Mouse (Mus musculus) large intestine, adult 2 months (tissue): ENCODE measurements at regions not wholly inside any gene's neighbourhood (a gene's known extent, or its start where the extent isn't known, plus 50 kb on each side); places are given as distances from the start of the nearest gene placed in this dataset.

Experiments used
- DNase-seq: peaks from one replicate; pipeline ENCODE4 v3.0.0-alpha.2; 2012; ENCODE audit warnings: low read depth, low spot score
- WGBS: fragments of 180-500 bp; shearing (Covaris S2); methylation state at CpG from one replicate; pipeline ENCODE4 v1.1.7; 2018; 5-methylcytosine and 5-hydroxymethylcytosine counted together

DNA sequence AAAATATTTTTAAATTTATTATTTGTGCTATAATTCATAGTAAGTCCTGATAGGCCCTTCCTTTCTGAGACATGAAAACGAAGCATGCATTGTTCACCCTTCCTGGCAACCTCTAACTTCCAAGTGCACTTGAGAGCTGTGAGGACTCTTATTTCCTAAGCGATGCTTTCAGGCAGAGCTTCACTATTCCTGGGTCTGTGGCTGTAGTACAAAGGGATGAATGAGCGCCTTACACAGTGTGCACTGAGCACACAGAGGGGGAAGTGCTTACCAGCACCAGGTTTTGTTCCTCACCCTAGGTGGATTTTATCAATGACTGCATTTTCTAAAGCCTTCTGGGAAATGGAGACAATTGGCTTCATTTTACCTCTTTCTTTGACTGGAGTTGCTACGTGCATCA, 428.4 kb upstream of the Intu start:
- no peak for DNase-seq
- WGBS = 85% methylated on average over 4 of the region's 4 CpGs

DNA sequence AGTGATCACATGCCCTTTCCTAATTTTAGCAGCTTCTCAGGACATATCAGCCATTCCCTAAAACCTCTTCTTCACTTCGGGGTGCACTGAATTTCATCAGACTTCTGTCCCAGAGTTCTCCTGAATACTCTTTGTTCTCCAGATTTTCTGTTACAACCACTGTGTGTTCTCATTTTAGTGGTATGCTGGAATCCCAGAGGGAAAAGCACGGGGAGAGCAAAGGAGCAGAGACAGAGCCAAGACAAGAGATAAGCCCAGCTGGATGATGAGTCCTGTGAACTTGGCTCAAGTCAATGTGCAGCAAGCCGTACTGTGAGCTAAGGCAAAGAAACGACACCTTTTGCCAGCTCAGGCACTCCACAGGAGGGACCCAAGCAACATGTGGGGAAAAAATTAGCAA, 416.3 kb upstream of the Intu start:
- 61% methylated on average over 4 of the region's 4 CpGs for WGBS
- DNase-seq = no peak

- no peak for DNase-seq
- 84% methylated on average over 3 of the region's 3 CpGs for WGBS
Observed at GRCm38 (mm10) chr3:40118551-40118950, 412.5 kb upstream of the Intu start.

- WGBS = 45% methylated on average over 1 of the region's 1 CpGs
Observed at GRCm38 (mm10) chr3:40119462-40119861, 411.6 kb upstream of the Intu start.

DNA sequence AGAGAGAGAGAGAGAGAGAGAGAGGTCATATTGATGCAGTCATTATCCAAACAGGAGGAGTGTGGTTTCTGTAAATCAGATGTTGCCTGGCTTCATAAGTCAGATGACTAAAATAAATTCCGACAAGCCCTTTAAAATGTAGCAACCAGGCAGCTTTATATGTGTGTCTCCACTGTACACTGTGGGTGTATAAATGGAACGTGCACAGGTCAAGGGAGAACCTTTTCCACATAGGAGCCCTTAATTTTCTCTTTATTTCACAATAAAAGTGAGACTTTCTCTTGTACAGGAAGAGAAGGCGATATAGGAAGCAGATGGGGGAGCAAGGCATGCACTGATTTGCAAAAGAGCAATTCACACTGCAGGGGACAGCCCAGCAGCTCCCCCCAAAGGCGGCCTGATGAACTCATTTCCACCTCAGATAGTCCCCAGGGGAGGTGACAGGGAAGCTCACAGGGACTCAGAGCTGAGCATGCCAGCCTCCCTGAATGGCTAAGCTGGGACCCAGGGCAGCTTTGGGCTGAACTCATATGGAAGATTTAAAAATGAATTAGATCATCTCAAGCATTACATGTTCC, 410.7 kb upstream of the Intu start:
- no peak for DNase-seq
- WGBS = 22% methylated on average over 4 of the region's 4 CpGs

More at GRCm38 (mm10) chr3:40119462-40119861, 411.6 kb upstream of the Intu start:
- no peak for DNase-seq

DNA sequence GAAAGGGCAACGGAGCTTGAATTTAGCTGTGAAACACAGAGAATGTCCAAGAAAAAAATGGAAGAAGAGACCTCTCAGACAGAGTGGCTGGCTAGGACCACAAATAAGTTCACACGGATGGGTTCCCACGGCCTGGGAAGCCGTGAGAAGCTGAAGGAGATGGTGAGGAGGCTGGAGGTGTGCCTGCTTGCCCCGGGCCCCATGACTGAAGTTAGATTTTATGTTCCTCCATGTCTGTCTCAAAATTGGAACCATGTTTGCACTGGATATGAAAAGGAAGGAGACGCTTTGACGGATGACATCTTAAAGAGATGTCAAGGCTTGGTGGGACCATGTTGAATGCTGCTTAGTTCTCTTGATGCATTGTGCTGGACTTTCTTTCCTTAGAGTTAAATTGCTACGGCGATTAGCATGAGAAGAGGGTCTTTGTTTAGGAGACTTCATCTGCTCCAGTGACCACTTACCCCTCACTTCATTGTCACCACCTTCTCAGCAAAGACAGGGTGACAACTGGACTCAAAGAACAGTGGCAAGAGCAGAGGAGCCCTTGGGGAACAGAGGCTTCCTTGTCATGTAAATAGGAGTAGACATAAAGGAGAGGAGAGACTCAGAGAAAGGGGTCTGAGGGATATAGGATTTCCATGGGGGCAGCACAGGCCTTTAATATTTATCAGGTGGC, 407.4 kb upstream of the Intu start:
- DNase-seq = no peak
- WGBS = 93% methylated on average over 9 of the region's 9 CpGs

DNA sequence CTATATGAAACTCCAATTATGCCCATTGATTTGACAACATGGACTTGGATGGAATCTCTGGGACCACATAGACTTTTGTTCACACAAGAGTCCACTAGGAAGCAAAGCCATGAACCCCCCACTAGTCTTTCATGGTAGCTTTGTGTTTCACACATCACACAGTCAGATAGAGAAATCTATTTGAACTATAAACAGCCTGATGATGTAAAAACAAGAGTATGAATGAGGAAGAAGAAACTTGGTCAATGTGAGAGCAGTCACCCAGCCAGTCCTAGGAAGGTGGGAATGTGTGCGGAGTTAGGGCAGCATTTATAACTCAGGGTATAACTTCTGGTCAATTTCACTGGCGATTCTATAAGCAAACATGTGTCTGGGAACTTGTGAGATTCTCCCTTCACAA, 404.2 kb upstream of the Intu start:
- 78% methylated on average over 2 of the region's 2 CpGs for WGBS
- no peak for DNase-seq

- no peak for DNase-seq
- WGBS = 73% methylated on average over 8 of the region's 8 CpGs
Observed at GRCm38 (mm10) chr3:40130858-40131584, 400.1 kb upstream of the Intu start.

- 69% methylated on average over 5 of the region's 5 CpGs for WGBS
- no peak for DNase-seq
Observed at GRCm38 (mm10) chr3:40138671-40139070, 392.4 kb upstream of the Intu start.

GRCm38 (mm10) chr3:40142229-40142628, 388.9 kb upstream of the Intu start:
- WGBS = 77% methylated on average over 5 of the region's 5 CpGs
- no peak for DNase-seq

DNA sequence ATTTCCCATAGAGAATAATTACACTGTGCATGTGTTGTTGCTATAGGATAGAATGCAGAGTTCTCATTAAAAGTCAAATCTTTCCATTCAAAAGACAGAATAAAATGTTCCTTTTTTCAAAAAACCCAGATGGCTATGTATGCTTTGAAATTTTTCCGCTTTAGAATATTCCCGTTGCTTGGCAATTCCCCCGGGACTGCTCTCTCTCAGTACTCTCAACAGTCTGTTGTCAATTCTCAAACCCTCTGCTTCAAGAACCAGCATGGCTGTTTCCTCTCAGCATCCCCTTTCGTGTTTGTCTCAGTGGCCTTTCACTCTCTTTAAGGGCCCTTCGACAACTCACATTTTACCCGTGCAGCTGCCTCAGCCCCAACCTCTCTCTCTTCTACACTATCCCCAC, 372.5 kb upstream of the Intu start:
- 86% methylated on average over 6 of the region's 6 CpGs for WGBS
- no peak for DNase-seq

DNA sequence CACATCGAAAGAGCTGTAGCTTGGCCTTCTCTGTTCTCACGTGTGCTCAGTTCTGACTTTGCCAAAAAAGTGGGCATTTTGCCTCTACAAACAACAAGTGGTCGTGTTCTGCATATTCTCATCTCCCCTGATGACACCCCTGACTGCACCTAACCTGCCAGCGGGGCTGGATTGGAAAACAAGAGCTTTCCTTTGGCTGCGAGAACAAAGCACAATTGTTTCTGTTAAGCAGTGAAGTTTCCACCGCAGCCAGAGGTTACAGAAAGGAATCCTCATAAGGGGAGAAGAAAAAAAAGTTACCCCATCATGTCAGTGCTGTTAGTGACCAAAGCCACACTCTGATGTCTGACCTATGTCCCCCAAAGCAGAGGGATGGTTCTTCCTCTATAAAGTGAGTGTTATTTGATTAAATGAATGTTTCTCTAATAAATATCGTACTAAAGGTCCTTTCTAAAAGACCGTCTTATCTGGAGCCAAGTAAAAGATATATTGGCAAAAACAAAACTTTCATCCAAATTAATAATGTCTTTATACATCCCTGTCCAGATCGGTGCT, 371.4 kb upstream of the Intu start:
- no peak for DNase-seq
- WGBS = 60% methylated on average over 9 of the region's 9 CpGs

- WGBS = 84% methylated on average over 1 of the region's 1 CpGs
Observed at GRCm38 (mm10) chr3:40164181-40164580, 366.9 kb upstream of the Intu start.

DNA sequence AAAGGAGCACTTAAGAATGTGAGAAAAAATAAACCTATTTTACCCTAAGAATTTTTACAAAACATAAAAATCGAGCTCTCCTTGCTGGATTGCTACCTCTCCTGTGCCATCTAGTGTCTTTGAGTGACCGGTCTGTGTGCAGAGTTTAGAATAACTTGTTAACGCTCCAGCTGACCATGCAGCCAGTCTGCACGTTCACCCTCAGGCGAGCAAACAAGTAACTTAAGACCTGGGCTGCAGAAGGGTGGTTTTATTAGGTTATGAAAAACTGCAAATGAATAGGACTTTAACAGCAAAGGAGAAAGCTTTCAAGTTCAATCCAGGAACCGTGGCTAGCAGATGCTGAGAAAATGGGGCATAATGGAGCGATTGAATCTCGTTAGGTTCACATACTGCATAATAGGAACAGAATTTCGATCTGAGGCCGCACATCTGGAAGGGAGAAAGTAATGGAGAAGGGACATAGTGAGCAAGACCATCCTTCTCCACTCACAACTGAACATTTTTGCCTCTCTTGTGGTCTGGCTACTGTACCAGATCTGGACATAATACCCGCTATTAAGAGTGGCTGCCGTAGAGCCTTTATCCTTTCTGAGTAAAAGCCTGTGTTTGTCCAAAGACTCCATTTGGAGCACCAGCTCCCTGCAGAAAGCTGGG, 363.0 kb upstream of the Intu start:
- WGBS = 61% methylated on average over 12 of the region's 12 CpGs
- DNase-seq = no peak

More at GRCm38 (mm10) chr3:40164181-40164580, 366.9 kb upstream of the Intu start:
- DNase-seq = no peak

- WGBS = 85% methylated on average over 2 of the region's 2 CpGs
- DNase-seq = no peak
Observed at GRCm38 (mm10) chr3:40169590-40169989, 361.5 kb upstream of the Intu start.

DNA sequence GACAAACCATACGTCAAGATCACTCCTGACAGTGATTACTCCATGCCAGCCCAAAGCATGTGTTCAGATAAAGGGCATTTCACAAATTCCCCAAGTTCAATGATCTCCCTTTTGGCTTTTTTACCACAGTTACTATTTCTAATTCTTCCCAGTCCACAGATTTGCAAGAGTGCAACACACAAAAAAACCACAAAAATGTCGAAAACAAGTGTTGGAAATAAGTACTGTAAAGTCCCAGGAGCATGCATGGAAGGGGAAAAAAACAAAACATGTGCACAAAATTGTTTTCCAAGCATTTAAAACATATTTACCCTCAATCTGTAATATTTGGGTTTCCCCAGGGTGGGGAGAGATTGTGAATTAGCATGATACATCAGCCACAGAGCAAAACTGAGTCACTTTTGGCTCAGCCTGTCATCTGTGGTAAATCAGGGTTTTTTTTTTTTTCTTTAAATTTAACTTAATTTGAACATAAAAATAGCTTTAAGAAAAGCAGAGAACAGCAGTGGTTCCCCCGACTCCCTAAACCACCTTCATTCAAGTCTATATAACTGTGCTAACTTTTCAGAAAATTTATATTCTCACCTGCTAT, 351.3 kb upstream of the Intu start:
- no peak for DNase-seq
- 63% methylated on average over 3 of the region's 3 CpGs for WGBS

DNA sequence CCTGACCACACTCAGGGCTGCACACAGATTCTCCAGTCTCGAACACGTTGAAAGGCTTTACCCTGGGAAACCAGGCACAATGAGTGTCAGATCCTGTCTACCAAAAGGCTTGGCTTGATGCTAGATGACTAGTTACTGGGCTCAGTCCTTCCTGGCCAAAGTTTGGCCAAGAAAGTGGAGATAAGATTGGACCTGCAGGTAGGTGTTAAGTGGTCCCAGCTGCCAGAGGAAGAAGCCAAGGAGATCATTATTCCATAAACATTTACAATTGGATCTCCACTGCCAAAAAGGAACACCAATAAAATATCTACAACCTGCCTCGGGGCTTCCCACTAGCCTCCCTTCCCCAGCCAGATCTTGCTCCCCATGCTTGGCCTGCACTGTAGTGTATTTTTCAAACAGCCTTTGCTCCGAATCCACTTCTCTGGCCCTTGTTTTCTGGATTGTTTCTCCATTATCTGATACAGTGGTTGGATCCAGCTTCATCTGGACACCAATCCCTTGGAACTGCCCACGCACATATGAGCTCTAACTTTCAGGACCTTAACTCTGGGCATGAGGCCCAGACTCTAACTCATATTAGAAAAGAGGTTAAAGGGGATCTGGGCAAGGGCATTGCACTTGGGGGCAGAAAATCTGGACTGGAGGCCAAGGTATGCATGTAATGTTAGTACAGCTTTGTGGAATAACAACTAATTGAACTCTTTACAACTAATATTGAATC, 345.3 kb upstream of the Intu start:
- no peak for DNase-seq
- 71% methylated on average over 5 of the region's 5 CpGs for WGBS

GRCm38 (mm10) chr3:40189529-40189928, 341.6 kb upstream of the Intu start:
- DNase-seq = no peak
- WGBS = 71% methylated on average over 6 of the region's 6 CpGs

DNA sequence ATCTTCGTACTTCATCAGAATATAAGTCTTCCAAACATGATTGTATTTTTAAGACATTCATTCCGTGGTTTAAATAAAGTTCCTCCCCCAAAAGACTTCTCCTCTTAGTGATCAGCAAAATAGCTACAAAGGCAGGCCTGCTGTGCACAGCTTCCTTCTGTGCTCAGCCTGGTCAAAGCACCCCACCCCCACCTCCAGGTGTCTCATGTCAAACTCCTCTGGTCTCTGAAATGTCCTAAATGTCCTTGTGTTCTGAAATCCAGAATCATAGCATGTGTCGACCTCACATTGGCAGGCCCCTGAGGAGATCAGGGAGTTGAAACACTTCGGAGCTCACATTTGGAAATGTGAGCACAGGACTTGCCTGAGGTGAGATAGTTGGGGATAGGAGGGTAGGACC, 341.1 kb upstream of the Intu start:
- DNase-seq = no peak
- 73% methylated on average over 4 of the region's 4 CpGs for WGBS
